Mouse (Mus musculus) kidney, embryonic 16.5 days (tissue): ENCODE results near the gene Mipep. TPM values are rescaled to one million over a fixed set of nuclear protein-coding genes. Genes with fewer than 3 reads are reported as not detected.

Source experiments
- ATAC-seq: fragments of 200-750 bp; cut with Nextera tagmentation; 2 replicates; pipeline ENCODE4 v1.8.0; 2017; ENCODE audit warnings: moderate TSS enrichment; ENCODE audit not compliant: low FRiP score, low TSS enrichment
- H3K27ac ChIP-seq: fragments of 300-500 bp; sonication (generic); 2 replicates; pipeline ENCODE4 v1.5.1; 2014; ENCODE audit warnings: low read length
- H3K27me3 ChIP-seq: fragments of 300-500 bp; sonication (generic); 2 replicates; pipeline ENCODE4 v1.6.1; 2014; ENCODE audit warnings: low read length, control low read depth, mixed read lengths; ENCODE audit not compliant: insufficient read depth
- H3K36me3 ChIP-seq: fragments of 300-500 bp; sonication (generic); 2 replicates; pipeline ENCODE4 v1.6.1; 2014; ENCODE audit warnings: low read length, control low read depth, mixed read lengths; ENCODE audit not compliant: insufficient read depth
- H3K4me1 ChIP-seq: fragments of 300-500 bp; sonication (generic); 2 replicates; pipeline ENCODE4 v1.6.1; 2014; ENCODE audit warnings: low read length, control low read depth, mixed read lengths; ENCODE audit not compliant: insufficient read depth
- H3K4me2 ChIP-seq: fragments of 300-500 bp; sonication (generic); replicated peaks from 2 replicates; pipeline ENCODE4 v1.6.1; 2014; ENCODE audit warnings: low read depth, low read length
- H3K4me3 ChIP-seq: fragments of 300-500 bp; sonication (generic); 2 replicates; pipeline ENCODE4 v1.5.1; 2014; ENCODE audit warnings: mild to moderate bottlenecking, low read length
- H3K9ac ChIP-seq: fragments of 300-500 bp; sonication (generic); replicated peaks from 2 replicates; pipeline ENCODE4 v1.6.1; 2014; ENCODE audit warnings: low read length
- H3K9me3 ChIP-seq: fragments of 300-500 bp; sonication (generic); 2 replicates; pipeline ENCODE4 v1.6.1; 2016; ENCODE audit warnings: low read length, control low read depth
- WGBS: fragments of 180-500 bp; shearing (Covaris S2); extraction: QIAGEN DNeasy Blood & Tissue Kit; methylation state at CpG from one replicate; pipeline ENCODE4 v1.1.7; 2014; 5-methylcytosine and 5-hydroxymethylcytosine counted together
- polyA plus RNA-seq: library from polyadenylated mRNA; unstranded; fragments of >200 nt; fragmentation: Nextera tagmentation; extraction: Ambion mirVana; gene quantifications from 2 replicates; pipeline ENCODE4 v1.2.1, GENCODE M21; 2015

The Mipep gene
- polyA plus RNA-seq, 1 experiment from 2014 or later: 24.6 TPM

- H3K9ac ChIP-seq: no peak overlapping the region
- no peaks in the 10 kb centered on the region for H3K27me3 ChIP-seq
- no peak for ATAC-seq
- H3K27ac ChIP-seq: no peak overlapping the region
- H3K36me3 ChIP-seq: 0 out of 2 replicates have a peak, but pooled peaks cover 10% of the 10 kb centered on the region
- WGBS: 45% methylated on average over 10 of the region's 10 CpGs
- no peaks in the 10 kb centered on the region for H3K9me3 ChIP-seq
- H3K4me3 ChIP-seq: no peak overlapping the region
- no peak overlapping the region for H3K4me2 ChIP-seq
- H3K4me1 ChIP-seq: peaks cover 6% of the 10 kb centered on the region; the same call in 1 of the 2 replicates
Measured at GRCm38 (mm10) chr14:60845261-60846045, 61.1 kb downstream of the Mipep start.

- Histone ChIP-seq H3K27ac (no peak overlapping the region), H3K9ac (no peak overlapping the region), H3K36me3 (0 out of 2 replicates have a peak, but pooled peaks cover 11% of the 10 kb centered on the region), H3K4me1 (peaks cover 6% of the 10 kb centered on the region; the same call in 1 of the 2 replicates), H3K9me3 (no peaks in the 10 kb centered on the region), H3K4me2 (no peak overlapping the region), H3K27me3 (no peaks in the 10 kb centered on the region), H3K4me3 (no peak overlapping the region)
- ATAC-seq: no peak
- 86% methylated on average over 5 of the region's 5 CpGs for WGBS
Measured at GRCm38 (mm10) chr14:60846174-60846573, 61.8 kb downstream of the Mipep start.

GRCm38 (mm10) chr14:60848194-60848593 lies 63.8 kb downstream of the Mipep start:
- WGBS: 89% methylated on average over 5 of the region's 5 CpGs
- H3K27me3 ChIP-seq: no peaks in the 10 kb centered on the region
- no peak overlapping the region for H3K4me3 ChIP-seq
- ATAC-seq: no peak
- H3K9ac ChIP-seq: no peak overlapping the region
- no peaks in the 10 kb centered on the region for H3K9me3 ChIP-seq
- H3K36me3 ChIP-seq: peaks cover 18% of the 10 kb centered on the region
- no peak overlapping the region for H3K4me2 ChIP-seq
- no peak overlapping the region for H3K27ac ChIP-seq
- H3K4me1 ChIP-seq: peaks cover 6% of the 10 kb centered on the region; the same call in 1 of the 2 replicates

GRCm38 (mm10) chr14:60850101-60850500 lies 65.7 kb downstream of the Mipep start:
- H3K27me3 ChIP-seq: no peaks in the 10 kb centered on the region
- H3K9ac ChIP-seq: no peak overlapping the region
- H3K36me3 ChIP-seq: peaks cover 18% of the 10 kb centered on the region
- no peak for ATAC-seq
- WGBS: 80% methylated on average over 14 of the region's 14 CpGs
- H3K4me2 ChIP-seq: no peak overlapping the region
- no peaks in the 10 kb centered on the region for H3K9me3 ChIP-seq
- peaks cover 4% of the 10 kb centered on the region; the same call in 1 of the 2 replicates for H3K4me1 ChIP-seq
- no peak overlapping the region for H3K4me3 ChIP-seq
- H3K27ac ChIP-seq: no peak overlapping the region

GRCm38 (mm10) chr14:60851632-60852031 lies 67.3 kb downstream of the Mipep start:
- Histone ChIP-seq H3K36me3 (peaks cover 20% of the 10 kb centered on the region), H3K4me2 (no peak overlapping the region), H3K9ac (no peak overlapping the region), H3K4me3 (no peak overlapping the region), H3K27me3 (no peaks in the 10 kb centered on the region), H3K9me3 (no peaks in the 10 kb centered on the region), H3K4me1 (peaks cover 8% of the 10 kb centered on the region), H3K27ac (no peak overlapping the region)
- no peak for ATAC-seq
- WGBS: 79% methylated on average over 5 of the region's 5 CpGs

- Histone ChIP-seq H3K27ac (peak overlapping the region; percentile 58), H3K9ac (no peak overlapping the region), H3K4me1 (peaks cover 20% of the 10 kb centered on the region), H3K27me3 (no peaks in the 10 kb centered on the region), H3K9me3 (no peaks in the 10 kb centered on the region), H3K4me2 (no peak overlapping the region), H3K4me3 (no peak overlapping the region), H3K36me3 (peaks cover 8% of the 10 kb centered on the region)
- ATAC-seq: 0 out of 2 replicates have a peak, but pooled peaks have one; percentile 47
- WGBS: 13% methylated on average over 7 of the region's 7 CpGs
Measured at GRCm38 (mm10) chr14:60856199-60856912, 72.0 kb downstream of the Mipep start.

- Histone ChIP-seq H3K9ac (0 out of 2 replicates have a peak overlapping the region, but pooled peaks have one; percentile 22), H3K27me3 (no peaks in the 10 kb centered on the region), H3K4me3 (no peak overlapping the region), H3K36me3 (peaks cover 3% of the 10 kb centered on the region; the same call in 1 of the 2 replicates), H3K9me3 (no peaks in the 10 kb centered on the region), H3K4me2 (no peak overlapping the region), H3K27ac (peak overlapping the region; percentile 58; the same call in 1 of the 2 replicates), H3K4me1 (peaks cover 20% of the 10 kb centered on the region)
- WGBS: 34% methylated on average over 7 of the region's 7 CpGs
- no peak for ATAC-seq
Measured at GRCm38 (mm10) chr14:60856913-60857300, 72.5 kb downstream of the Mipep start.

- no peaks in the 10 kb centered on the region for H3K9me3 ChIP-seq
- peaks cover 22% of the 10 kb centered on the region for H3K4me1 ChIP-seq
- H3K27me3 ChIP-seq: no peaks in the 10 kb centered on the region
- no peak overlapping the region for H3K9ac ChIP-seq
- 0 out of 2 replicates have a peak overlapping the region, but pooled peaks have one; percentile 23 for H3K27ac ChIP-seq
- peak; percentile 62; the same call in 1 of the 2 replicates for ATAC-seq
- no peak overlapping the region for H3K4me3 ChIP-seq
- H3K4me2 ChIP-seq: no peak overlapping the region
- no peaks in the 10 kb centered on the region for H3K36me3 ChIP-seq
- 13% methylated on average over 3 of the region's 3 CpGs for WGBS
Measured at GRCm38 (mm10) chr14:60863396-60863795, 79.0 kb downstream of the Mipep start.

GRCm38 (mm10) chr14:60866399-60866798 lies 82.0 kb downstream of the Mipep start:
- Histone ChIP-seq H3K4me3 (no peak overlapping the region), H3K9ac (no peak overlapping the region), H3K4me1 (peaks cover 22% of the 10 kb centered on the region), H3K27ac (no peak overlapping the region), H3K36me3 (no peaks in the 10 kb centered on the region), H3K27me3 (no peaks in the 10 kb centered on the region), H3K9me3 (no peaks in the 10 kb centered on the region), H3K4me2 (no peak overlapping the region)
- no peak for ATAC-seq
- 33% methylated on average over 11 of the region's 11 CpGs for WGBS
